Mouse (Mus musculus) heart, postnatal 0 days (tissue): ENCODE results near the gene Osbpl9. TPM values are rescaled to one million over a fixed set of nuclear protein-coding genes. Genes with fewer than 3 reads are reported as not detected.

ENCODE experiments used
- ATAC-seq: fragments of 200-750 bp; cut with Nextera tagmentation; 2 replicates; pipeline ENCODE4 v1.8.0; 2017; ENCODE audit warnings: low read depth, moderate number of reproducible peaks, moderate library complexity; ENCODE audit not compliant: insufficient read depth
- DNase-seq: peaks from one replicate; pipeline ENCODE4 v3.0.0-alpha.2; 2016; ENCODE audit warnings: low spot score
- H3K27ac ChIP-seq: fragments of 300-500 bp; sonication (generic); 2 replicates; pipeline ENCODE4 v1.5.1; 2014; ENCODE audit warnings: low read depth, mild to moderate bottlenecking
- H3K27me3 ChIP-seq: fragments of 300-500 bp; sonication (generic); 2 replicates; pipeline ENCODE4 v1.6.1; 2014; ENCODE audit warnings: low read length, mixed read lengths; ENCODE audit not compliant: control insufficient read depth, insufficient read depth
- H3K36me3 ChIP-seq: fragments of 300-500 bp; sonication (generic); replicated peaks from 2 replicates; pipeline ENCODE4 v1.6.1; 2014; ENCODE audit warnings: low read length, mixed read lengths; ENCODE audit not compliant: control insufficient read depth, insufficient read depth
- H3K4me1 ChIP-seq: fragments of 300-500 bp; sonication (generic); 2 replicates; pipeline ENCODE4 v1.6.1; 2014; ENCODE audit warnings: antibody characterized with exemption; ENCODE audit not compliant: control insufficient read depth, insufficient read depth
- H3K4me2 ChIP-seq: fragments of 300-500 bp; sonication (generic); 2 replicates; pipeline ENCODE4 v1.6.1; 2014; ENCODE audit warnings: low read depth, mild to moderate bottlenecking, low read length, moderate library complexity
- H3K4me3 ChIP-seq: fragments of 300-500 bp; sonication (generic); 2 replicates; pipeline ENCODE4 v1.5.1; 2014; ENCODE audit warnings: low read depth, low read length
- H3K9ac ChIP-seq: fragments of 300-500 bp; sonication (generic); replicated peaks from 2 replicates; pipeline ENCODE4 v1.6.1; 2014; ENCODE audit warnings: low read depth, low read length, mixed read lengths
- H3K9me3 ChIP-seq: fragments of 300-500 bp; sonication (generic); replicated peaks from 2 replicates; pipeline ENCODE4 v1.6.1; 2016; ENCODE audit warnings: low read length; ENCODE audit not compliant: control insufficient read depth
- CTCF ChIP-seq: IDR thresholded peaks from 2 replicates; pipeline ENCODE4 v1.5.1; 2016; ENCODE audit warnings: antibody characterized with exemption, control low read depth, low read depth
- EP300 ChIP-seq: IDR thresholded peaks from 2 replicates; pipeline ENCODE4 v1.6.1; 2016; ENCODE audit warnings: antibody characterized with exemption, low read depth
- WGBS: fragments of 180-500 bp; shearing (Covaris S2); extraction: QIAGEN DNeasy Blood & Tissue Kit; methylation state at CpG from one replicate; pipeline ENCODE4 v1.1.7; 2014; 5-methylcytosine and 5-hydroxymethylcytosine counted together
- polyA plus RNA-seq: library from polyadenylated mRNA; unstranded; fragments of >200 nt; fragmentation: Nextera tagmentation; extraction: Ambion mirVana; gene quantifications from 2 replicates; pipeline ENCODE4 v1.2.1, GENCODE M21; 2015
- total RNA-seq: library from RNA; depleted of rRNA; stranded (reverse); fragments of >200 nt; gene quantifications from 2 replicates; pipeline ENCODE4 v1.2.3, GENCODE M21; 2014; ENCODE audit warnings: low replicate concordance

Gene Osbpl9
- total and polyA plus RNA-seq, 2 experiments from 2014 or later, result 49.0 to 49.7 TPM

- no peak overlapping the region for H3K4me2 ChIP-seq
- H3K4me1 ChIP-seq, result peaks cover 5% of the 10 kb centered on the region; the same call in 1 of the 2 replicates
- no peaks in the 10 kb centered on the region for H3K27me3 ChIP-seq
- TF ChIP-seq CTCF, result no peak
- no peak for TF ChIP-seq EP300
- ATAC-seq, result no peak
- H3K27ac ChIP-seq, result no peak overlapping the region
- H3K36me3 ChIP-seq, result no peaks in the 10 kb centered on the region
- no peaks in the 10 kb centered on the region for H3K9me3 ChIP-seq
- DNase-seq, result no peak
- no peak overlapping the region for H3K9ac ChIP-seq
- no peak overlapping the region for H3K4me3 ChIP-seq
- WGBS, result 40% methylated on average over 1 of the region's 1 CpGs
These were observed 2.3 kb upstream of the Osbpl9 start for GRCm38 (mm10) chr4:109204416-109204815.

- TF ChIP-seq CTCF (no peak), EP300 (no peak)
- Histone ChIP-seq H3K9me3 (no peaks in the 10 kb centered on the region), H3K36me3 (0 out of 2 replicates have a peak, but pooled peaks cover 4% of the 10 kb centered on the region), H3K9ac (no peak overlapping the region), H3K27ac (no peak overlapping the region), H3K27me3 (no peaks in the 10 kb centered on the region), H3K4me1 (peaks cover 5% of the 10 kb centered on the region; the same call in 1 of the 2 replicates), H3K4me2 (no peak overlapping the region), H3K4me3 (no peak overlapping the region)
- no peak for ATAC-seq
- no peak for DNase-seq
- 77% methylated on average over 1 of the region's 1 CpGs for WGBS
These were observed 1.9 kb upstream of the Osbpl9 start for GRCm38 (mm10) chr4:109203931-109204330.

- 93% methylated on average over 4 of the region's 4 CpGs for WGBS
- no peak overlapping the region for H3K9ac ChIP-seq
- no peak overlapping the region for H3K4me3 ChIP-seq
- no peak overlapping the region for H3K4me2 ChIP-seq
- 0 out of 2 replicates have a peak, but pooled peaks cover 5% of the 10 kb centered on the region for H3K36me3 ChIP-seq
- peaks cover 24% of the 10 kb centered on the region for H3K4me1 ChIP-seq
- no peak overlapping the region for H3K27ac ChIP-seq
- ATAC-seq, result no peak
- no peak for DNase-seq
- H3K27me3 ChIP-seq, result no peaks in the 10 kb centered on the region
- TF ChIP-seq EP300 (no peak), CTCF (no peak)
- H3K9me3 ChIP-seq, result no peaks in the 10 kb centered on the region
These were observed 3.0 kb downstream of the Osbpl9 start for GRCm38 (mm10) chr4:109199069-109199468.

GRCm38 (mm10) chr4:109195900-109196629, 6.0 kb downstream of the Osbpl9 start:
- Histone ChIP-seq H3K9ac (no peak overlapping the region), H3K27ac (no peak overlapping the region)

GRCm38 (mm10) chr4:109193886-109194285, 8.2 kb downstream of the Osbpl9 start:
- TF ChIP-seq CTCF (no peak), EP300 (no peak)
- Histone ChIP-seq H3K9me3 (no peaks in the 10 kb centered on the region), H3K36me3 (0 out of 2 replicates have a peak, but pooled peaks cover under 1% of the 10 kb centered on the region), H3K4me1 (peaks cover 29% of the 10 kb centered on the region), H3K27ac (no peak overlapping the region), H3K9ac (no peak overlapping the region), H3K27me3 (no peaks in the 10 kb centered on the region), H3K4me2 (no peak overlapping the region), H3K4me3 (no peak overlapping the region)
- WGBS, result 79% methylated on average over 5 of the region's 5 CpGs
- DNase-seq (no peak), ATAC-seq (no peak)

More at GRCm38 (mm10) chr4:109195900-109196629, 6.0 kb downstream of the Osbpl9 start:
- no peak overlapping the region for H3K4me2 ChIP-seq
- TF ChIP-seq EP300, result no peak
- no peak for TF ChIP-seq CTCF
- no peaks in the 10 kb centered on the region for H3K27me3 ChIP-seq
- no peak overlapping the region for H3K4me3 ChIP-seq
- peaks cover 32% of the 10 kb centered on the region for H3K4me1 ChIP-seq
- H3K9me3 ChIP-seq, result no peaks in the 10 kb centered on the region
- H3K36me3 ChIP-seq, result 0 out of 2 replicates have a peak, but pooled peaks cover 5% of the 10 kb centered on the region
- no peak for DNase-seq
- WGBS, result 65% methylated on average over 7 of the region's 7 CpGs
- no peak for ATAC-seq

- H3K9ac ChIP-seq, result no peak overlapping the region
- peak; percentile 75; the same call in 1 of the 2 replicates for ATAC-seq
- DNase-seq, result peak; percentile 51
- peak overlapping the region; percentile 78 for H3K27ac ChIP-seq
- H3K4me2 ChIP-seq, result peak overlapping the region; percentile 6
- H3K4me3 ChIP-seq, result no peak overlapping the region
- no peaks in the 10 kb centered on the region for H3K36me3 ChIP-seq
- WGBS, result 26% methylated on average over 10 of the region's 10 CpGs
- H3K27me3 ChIP-seq, result no peaks in the 10 kb centered on the region
- H3K9me3 ChIP-seq, result no peaks in the 10 kb centered on the region
- no peak for TF ChIP-seq EP300
- TF ChIP-seq CTCF, result no peak
- peaks cover 24% of the 10 kb centered on the region for H3K4me1 ChIP-seq
These were observed 10.5 kb downstream of the Osbpl9 start for GRCm38 (mm10) chr4:109191598-109191997.
